Mouse (Mus musculus) embryo, embryonic 9.5 days (tissue): ENCODE data around the gene Fzd4.

Source experiments
- DNase-seq: peaks from one replicate; pipeline ENCODE4 v3.0.0-alpha.2; 2017; ENCODE audit errors: extremely low spot score

The Fzd4 gene

DNA sequence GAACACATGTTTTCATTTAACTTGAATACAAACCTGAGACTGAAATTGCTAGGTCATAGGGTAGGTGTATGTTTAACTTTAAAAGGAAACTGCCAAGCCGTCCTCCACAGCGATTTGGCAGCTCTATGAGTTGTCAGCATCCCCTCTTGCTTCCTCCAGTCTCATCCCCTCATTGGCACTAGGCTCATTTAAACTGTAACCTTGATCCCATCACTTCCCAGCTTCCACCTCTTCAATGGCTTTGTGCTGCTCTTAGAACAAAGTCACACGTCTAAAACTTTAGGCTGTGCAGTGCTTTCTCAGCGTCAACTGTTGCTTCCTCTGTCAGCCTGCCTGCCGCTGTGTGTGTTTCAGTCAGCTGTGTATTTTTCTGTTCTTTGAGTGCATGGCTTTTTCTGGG, 22.9 kb downstream of the Fzd4 start:
- no peak for DNase-seq

DNA sequence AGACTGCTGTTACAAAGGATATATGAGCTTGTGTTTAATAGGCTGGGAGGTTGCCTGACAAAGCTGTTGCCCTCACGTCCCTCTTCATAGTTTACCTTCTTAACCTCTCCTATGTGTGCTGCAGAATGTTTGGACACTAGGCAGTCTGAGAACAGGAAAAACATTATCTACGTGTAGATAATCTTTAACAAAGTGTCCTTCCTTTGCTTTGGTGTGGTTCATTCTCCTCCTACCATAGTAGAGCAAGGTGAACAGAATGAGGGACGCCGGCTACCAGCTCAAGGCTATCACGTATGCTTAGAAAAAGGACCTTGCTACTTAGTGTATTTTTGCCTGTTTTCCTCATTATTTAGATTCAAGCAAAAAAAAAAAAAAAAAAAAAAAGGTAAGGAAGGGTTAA, 24.6 kb downstream of the Fzd4 start:
- no peak for DNase-seq

DNA sequence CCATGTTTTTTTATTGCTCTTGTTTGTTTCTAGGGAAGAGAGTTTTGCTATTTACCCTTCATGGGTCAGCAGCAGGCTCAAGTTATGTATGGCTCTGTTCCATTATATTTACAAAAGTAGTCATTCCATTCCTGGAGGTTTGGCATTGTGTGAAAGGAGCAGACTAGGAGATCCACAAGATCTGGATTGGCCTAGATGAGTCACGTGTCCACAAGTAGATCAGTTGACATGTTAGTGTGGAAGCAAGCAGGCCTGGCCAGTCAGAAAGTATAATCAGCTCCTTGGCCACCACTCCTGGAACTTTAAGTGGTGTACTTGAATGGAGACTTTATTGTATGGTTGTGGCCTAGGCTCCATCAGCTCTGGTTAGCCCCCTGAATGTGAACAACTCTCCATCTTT, 25.2 kb downstream of the Fzd4 start:
- no peak for DNase-seq

- no peak for DNase-seq
Observed at GRCm38 (mm10) chr7:89431185-89431584, 27.0 kb downstream of the Fzd4 start.

- DNase-seq = no peak
Observed at GRCm38 (mm10) chr7:89433193-89433892, 29.2 kb downstream of the Fzd4 start.

DNA sequence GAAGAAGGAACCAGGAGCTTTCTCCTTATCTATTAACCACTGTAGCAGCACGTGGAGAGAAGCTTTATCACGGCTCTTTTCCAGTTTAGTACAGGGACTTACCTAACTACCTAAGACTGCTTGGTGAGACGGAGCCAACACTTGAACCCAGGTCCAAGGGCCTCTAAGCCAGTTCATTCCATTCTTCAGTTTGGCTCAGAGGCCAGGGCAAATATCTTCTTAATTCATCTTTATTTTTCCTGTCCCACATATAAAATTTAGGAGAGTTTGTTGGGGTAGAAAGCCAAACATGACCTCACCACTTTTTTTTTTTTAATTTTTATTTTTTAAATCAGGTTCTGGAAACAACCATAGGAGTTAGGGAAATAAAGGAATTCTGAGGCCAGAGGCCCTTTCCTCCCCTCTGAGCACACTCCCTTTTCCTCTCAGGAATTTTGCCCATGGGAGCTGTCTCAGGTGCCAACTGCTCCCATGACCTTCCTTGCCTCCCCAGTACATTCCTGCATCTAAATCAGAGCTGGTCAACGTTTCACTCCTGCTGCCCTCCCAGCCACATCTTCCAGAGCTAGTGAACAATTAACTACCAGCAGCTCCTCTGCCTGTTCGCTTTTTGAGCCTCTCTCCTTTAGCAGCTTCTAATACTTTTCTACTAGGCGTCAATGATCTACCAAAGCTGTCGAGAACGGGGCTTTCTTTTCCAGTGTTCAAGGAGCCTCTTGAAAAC, 29.9 kb downstream of the Fzd4 start:
- no peak for DNase-seq

DNA sequence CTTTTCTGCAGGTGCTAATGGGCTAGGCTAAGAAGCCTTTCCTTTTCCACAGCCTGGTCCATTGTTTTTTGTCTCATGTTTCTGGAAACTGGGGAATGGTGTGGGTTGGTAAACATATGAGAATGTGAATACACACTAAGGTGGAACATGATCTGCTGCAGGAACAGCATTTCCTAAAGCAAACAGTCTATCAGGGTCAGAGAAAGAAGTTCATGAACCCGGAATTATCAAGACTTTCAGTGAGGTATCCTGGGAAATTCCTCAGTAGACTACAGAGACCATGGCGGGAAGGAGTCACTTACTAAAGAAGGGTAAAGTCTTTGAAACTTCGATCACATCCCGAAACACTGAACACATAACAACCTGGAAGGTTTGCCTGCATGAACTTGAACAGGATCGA, 32.2 kb downstream of the Fzd4 start:
- DNase-seq = no peak

- peak; percentile 33 for DNase-seq
Observed at GRCm38 (mm10) chr7:89437589-89437988, 33.4 kb downstream of the Fzd4 start.

DNA sequence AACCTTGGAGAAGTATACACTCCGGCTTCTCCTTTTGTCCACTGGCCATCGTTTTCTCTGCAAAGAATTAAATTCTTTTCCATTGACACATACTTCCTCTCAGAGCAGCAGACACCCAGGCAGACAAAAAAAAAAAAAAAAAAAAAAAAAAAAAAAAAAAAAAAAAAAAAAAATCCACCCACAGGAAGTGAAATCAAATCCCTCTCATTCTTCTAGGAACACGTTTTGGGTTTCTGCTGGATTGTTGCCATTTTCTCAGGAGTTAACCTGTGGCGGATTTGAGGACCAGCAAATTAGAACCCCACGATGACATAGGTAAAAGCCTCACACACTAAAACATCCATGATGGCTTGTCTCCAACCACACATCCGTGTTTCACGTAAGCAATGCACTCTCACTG, 37.1 kb downstream of the Fzd4 start:
- no peak for DNase-seq

- no peak for DNase-seq
Observed at GRCm38 (mm10) chr7:89442242-89442641, 38.1 kb downstream of the Fzd4 start.

GRCm38 (mm10) chr7:89445137-89445536, 41.0 kb downstream of the Fzd4 start:
- no peak for DNase-seq

GRCm38 (mm10) chr7:89450312-89450711, 46.2 kb downstream of the Fzd4 start:
- no peak for DNase-seq

GRCm38 (mm10) chr7:89456380-89457076, 52.4 kb downstream of the Fzd4 start:
- peak; percentile 24 for DNase-seq

- DNase-seq = no peak
Observed at GRCm38 (mm10) chr7:89459691-89460090, 55.5 kb downstream of the Fzd4 start.

DNA sequence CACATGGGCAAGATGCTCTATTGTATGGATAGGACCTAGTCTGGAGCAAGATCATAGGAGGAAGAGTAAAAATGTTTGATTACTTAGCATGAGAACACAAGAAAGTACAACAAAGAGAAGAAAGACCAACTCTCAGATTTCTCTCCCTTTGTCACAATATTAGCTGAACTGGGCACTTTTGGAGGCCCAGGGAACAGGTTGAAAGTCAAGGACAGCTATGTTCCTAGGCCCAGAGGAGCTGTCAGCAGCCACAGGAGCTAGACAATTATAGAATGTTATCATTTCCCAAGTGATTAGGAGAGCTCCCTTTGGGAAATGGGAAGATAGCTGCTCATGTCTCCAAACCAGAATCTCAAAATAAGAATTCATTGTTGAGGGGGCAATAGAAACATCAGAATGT, 56.8 kb downstream of the Fzd4 start:
- DNase-seq = no peak

GRCm38 (mm10) chr7:89461351-89461750, 57.2 kb downstream of the Fzd4 start:
- no peak for DNase-seq
